Mouse (Mus musculus) lung, embryonic 14.5 days (tissue): ENCODE results near the gene AI854703. TPM values are rescaled to one million over a fixed set of nuclear protein-coding genes. Genes with fewer than 3 reads are reported as not detected.

ENCODE experiments used
- ATAC-seq: fragments of 200-750 bp; cut with Nextera tagmentation; 2 replicates; pipeline ENCODE4 v1.8.0; 2017; ENCODE audit warnings: mild to moderate bottlenecking, moderate TSS enrichment, moderate library complexity; ENCODE audit not compliant: insufficient read depth
- DNase-seq: peaks from one replicate; pipeline ENCODE4 v3.0.0-alpha.2; 2015
- H3K27ac ChIP-seq: fragments of 300-500 bp; sonication (generic); 2 replicates; pipeline ENCODE4 v1.5.1; 2014; ENCODE audit warnings: low read depth, mild to moderate bottlenecking, moderate library complexity
- H3K27me3 ChIP-seq: fragments of 300-500 bp; sonication (generic); 2 replicates; pipeline ENCODE4 v1.6.1; 2014; ENCODE audit warnings: low read length, control low read depth; ENCODE audit not compliant: insufficient read depth
- H3K36me3 ChIP-seq: fragments of 300-500 bp; sonication (generic); 2 replicates; pipeline ENCODE4 v1.6.1; 2014; ENCODE audit warnings: control low read depth; ENCODE audit not compliant: insufficient read depth
- H3K4me1 ChIP-seq: fragments of 300-500 bp; sonication (generic); 2 replicates; pipeline ENCODE4 v1.6.1; 2014; ENCODE audit warnings: antibody characterized with exemption, control low read depth; ENCODE audit not compliant: insufficient read depth
- H3K4me2 ChIP-seq: fragments of 300-500 bp; sonication (generic); 2 replicates; pipeline ENCODE4 v1.6.1; 2014; ENCODE audit warnings: mild to moderate bottlenecking
- H3K4me3 ChIP-seq: fragments of 300-500 bp; sonication (generic); 2 replicates; pipeline ENCODE4 v1.5.1; 2014; ENCODE audit warnings: low read depth, low read length
- H3K9ac ChIP-seq: fragments of 300-500 bp; sonication (generic); 2 replicates; pipeline ENCODE4 v1.6.1; 2014
- H3K9me3 ChIP-seq: fragments of 300-500 bp; sonication (generic); 2 replicates; pipeline ENCODE4 v1.6.1; 2016; ENCODE audit warnings: low read depth, low read length, control low read depth
- CTCF ChIP-seq: IDR thresholded peaks from 2 replicates; pipeline ENCODE4 v1.5.1; 2016; ENCODE audit warnings: antibody characterized with exemption, low read depth
- WGBS: fragments of 180-500 bp; shearing (Covaris S2); extraction: QIAGEN DNeasy Blood & Tissue Kit; methylation state at CpG from one replicate; pipeline ENCODE4 v1.1.7; 2014; 5-methylcytosine and 5-hydroxymethylcytosine counted together
- polyA plus RNA-seq: library from polyadenylated mRNA; unstranded; fragments of >200 nt; fragmentation: Nextera tagmentation; extraction: Ambion mirVana; gene quantifications from 2 replicates; pipeline ENCODE4 v1.2.1, GENCODE M21; 2014

Gene AI854703
- polyA plus RNA-seq, 1 experiment from 2014 or later: 0.34 TPM

DNA sequence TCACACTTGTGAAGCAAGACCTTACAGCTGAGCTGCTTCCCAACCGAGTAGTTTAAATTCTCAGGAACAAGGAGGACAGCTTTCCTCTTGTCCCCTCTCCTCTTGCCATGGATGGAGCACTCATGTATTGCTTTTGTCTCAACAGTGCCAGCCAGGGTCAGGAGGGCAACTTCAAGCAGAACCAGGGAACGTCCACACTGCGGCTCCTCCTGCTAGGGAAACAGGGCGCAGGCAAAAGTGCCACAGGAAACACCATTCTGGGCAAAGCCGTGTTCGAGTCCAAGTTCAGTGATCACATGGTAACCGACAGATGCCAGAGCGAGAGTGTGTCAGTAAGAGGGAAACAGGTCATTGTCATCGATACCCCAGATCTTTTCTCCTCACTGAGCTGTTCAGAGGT is 23.5 kb downstream of the AI854703 start:
- Histone ChIP-seq H3K4me3 (no peak overlapping the region), H3K36me3 (no peaks in the 10 kb centered on the region), H3K9me3 (no peaks in the 10 kb centered on the region), H3K27me3 (no peaks in the 10 kb centered on the region), H3K27ac (no peak overlapping the region), H3K4me2 (no peak overlapping the region), H3K4me1 (no peaks in the 10 kb centered on the region), H3K9ac (no peak overlapping the region)
- WGBS: 80% methylated on average over 9 of the region's 9 CpGs
- TF ChIP-seq CTCF: no peak
- DNase-seq (no peak), ATAC-seq (no peak)

DNA sequence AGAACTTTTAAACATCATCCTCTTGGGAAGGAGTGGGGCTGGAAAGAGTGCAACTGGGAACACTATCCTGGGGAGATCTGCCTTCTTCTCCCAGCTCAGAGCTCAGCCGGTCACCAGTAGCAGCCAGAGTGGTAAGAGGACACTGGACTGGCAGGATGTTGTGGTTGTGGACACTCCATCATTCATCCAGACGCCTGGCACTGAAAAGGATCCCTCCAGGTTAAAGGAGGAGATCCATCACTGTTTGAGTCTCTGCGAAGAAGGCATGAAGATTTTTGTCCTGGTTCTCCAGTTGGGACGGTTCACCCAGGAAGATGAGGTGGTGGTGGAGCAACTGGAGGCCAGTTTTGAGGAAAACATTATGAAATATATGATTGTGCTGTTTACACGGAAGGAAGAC is 32.2 kb downstream of the AI854703 start:
- no peak overlapping the region for H3K27ac ChIP-seq
- H3K9me3 ChIP-seq: no peaks in the 10 kb centered on the region
- no peak for TF ChIP-seq CTCF
- H3K27me3 ChIP-seq: no peaks in the 10 kb centered on the region
- H3K36me3 ChIP-seq: no peaks in the 10 kb centered on the region
- no peak overlapping the region for H3K9ac ChIP-seq
- no peak for ATAC-seq
- no peak overlapping the region for H3K4me2 ChIP-seq
- no peak overlapping the region for H3K4me3 ChIP-seq
- WGBS: 51% methylated on average over 5 of the region's 5 CpGs
- H3K4me1 ChIP-seq: no peaks in the 10 kb centered on the region
- no peak for DNase-seq

DNA sequence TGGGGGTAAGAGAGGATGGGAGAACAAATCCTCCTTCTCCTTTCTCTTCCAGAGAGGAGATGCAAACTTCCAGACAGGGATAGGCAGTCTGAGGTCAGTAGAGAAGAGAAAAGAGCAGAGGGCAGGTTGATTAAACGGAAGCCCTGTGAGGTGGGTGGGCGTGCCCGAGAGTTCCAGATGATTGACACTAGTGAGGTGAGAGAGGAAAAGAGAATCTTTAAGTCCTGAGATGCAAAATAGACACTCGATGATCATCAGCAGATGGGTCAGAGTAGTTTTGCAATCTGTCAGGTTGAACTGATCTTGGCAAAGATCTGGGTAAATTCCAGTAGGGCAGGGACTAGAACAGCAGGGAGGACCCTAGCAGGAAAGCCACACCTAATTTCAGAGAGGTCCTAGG is 38.2 kb downstream of the AI854703 start:
- Histone ChIP-seq H3K4me3 (no peak overlapping the region), H3K4me2 (no peak overlapping the region), H3K4me1 (no peaks in the 10 kb centered on the region), H3K27ac (no peak overlapping the region), H3K36me3 (no peaks in the 10 kb centered on the region), H3K9me3 (no peaks in the 10 kb centered on the region), H3K27me3 (no peaks in the 10 kb centered on the region), H3K9ac (no peak overlapping the region)
- DNase-seq (no peak), ATAC-seq (no peak)
- no peak for TF ChIP-seq CTCF
- WGBS: 76% methylated on average over 4 of the region's 4 CpGs

DNA sequence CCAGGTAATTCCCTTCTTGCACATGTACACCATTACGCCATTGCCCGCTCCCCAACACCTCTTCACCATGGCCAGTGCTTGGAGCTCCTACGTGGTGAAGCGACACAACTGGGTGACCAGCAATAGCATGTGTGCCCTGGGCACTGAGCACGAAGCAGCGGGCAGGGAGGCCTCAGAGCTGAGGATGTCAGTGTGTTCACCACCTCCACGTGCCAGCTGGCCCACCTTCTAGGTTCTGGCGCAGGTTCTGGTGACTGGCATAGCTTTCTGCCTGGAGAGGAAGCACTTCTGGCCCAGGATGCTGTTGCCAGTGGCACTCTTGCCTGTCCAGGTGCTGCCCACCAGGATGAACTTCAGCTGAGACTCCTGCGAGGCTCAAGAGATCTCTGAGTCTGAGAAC is 38.9 kb downstream of the AI854703 start:
- no peaks in the 10 kb centered on the region for H3K27me3 ChIP-seq
- H3K27ac ChIP-seq: no peak overlapping the region
- ATAC-seq: no peak

DNA sequence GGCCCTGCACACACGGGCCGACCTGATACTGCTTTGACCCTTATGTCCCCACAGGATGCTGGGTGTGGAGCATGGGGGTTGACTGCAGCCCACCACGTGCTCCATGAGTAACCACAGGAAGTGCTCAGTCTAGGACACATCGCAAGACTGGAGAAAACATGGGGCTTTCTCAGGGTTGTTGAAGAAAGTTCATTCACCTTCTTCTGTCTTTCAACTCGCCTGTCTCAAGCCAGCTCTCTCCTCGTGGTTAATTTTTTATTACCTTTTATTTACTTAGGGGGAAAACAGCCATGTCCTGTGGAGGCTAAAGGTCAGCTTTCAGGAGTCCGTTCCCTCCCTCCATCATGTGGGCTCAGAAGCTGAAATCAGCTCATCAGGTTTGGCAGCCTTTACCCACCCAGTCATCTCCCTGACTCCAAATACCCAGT is 39.6 kb downstream of the AI854703 start:
- H3K4me2 ChIP-seq: no peak overlapping the region
- TF ChIP-seq CTCF: no peak
- H3K9ac ChIP-seq: no peak overlapping the region
- H3K27me3 ChIP-seq: no peaks in the 10 kb centered on the region
- DNase-seq: no peak
- no peaks in the 10 kb centered on the region for H3K9me3 ChIP-seq
- H3K4me3 ChIP-seq: no peak overlapping the region
- H3K4me1 ChIP-seq: no peaks in the 10 kb centered on the region
- ATAC-seq: no peak
- H3K36me3 ChIP-seq: no peaks in the 10 kb centered on the region
- no peak overlapping the region for H3K27ac ChIP-seq
- 38% methylated on average over 7 of the region's 7 CpGs for WGBS

More for the DNA sequence above, 38.9 kb downstream of the AI854703 start:
- no peak for DNase-seq
- no peak overlapping the region for H3K4me2 ChIP-seq
- TF ChIP-seq CTCF: no peak
- H3K9ac ChIP-seq: no peak overlapping the region
- H3K4me1 ChIP-seq: no peaks in the 10 kb centered on the region
- H3K4me3 ChIP-seq: no peak overlapping the region
- H3K36me3 ChIP-seq: no peaks in the 10 kb centered on the region
- no peaks in the 10 kb centered on the region for H3K9me3 ChIP-seq
- 92% methylated on average over 9 of the region's 9 CpGs for WGBS

DNA sequence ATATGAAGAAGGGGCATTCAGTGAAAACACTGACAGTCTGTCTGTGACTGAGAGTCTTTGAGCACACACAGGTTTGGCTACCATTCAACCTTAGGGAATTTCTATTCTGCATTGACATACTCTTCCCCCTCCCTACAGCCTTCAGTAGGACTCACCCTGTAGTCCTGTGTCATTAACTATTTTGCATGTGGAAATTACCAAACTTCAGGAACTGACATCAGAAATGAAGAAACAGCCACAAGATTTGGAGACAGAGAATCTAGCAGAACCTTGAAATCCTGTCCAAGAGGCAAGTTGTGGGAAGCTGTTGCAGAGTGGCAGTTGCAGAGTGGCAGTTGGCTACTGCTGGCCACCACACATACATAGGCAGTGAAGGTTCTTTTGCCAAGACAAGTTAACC is 41.5 kb downstream of the AI854703 start:
- Histone ChIP-seq H3K36me3 (no peaks in the 10 kb centered on the region), H3K27ac (no peak overlapping the region), H3K4me3 (no peak overlapping the region), H3K9ac (no peak overlapping the region), H3K27me3 (no peaks in the 10 kb centered on the region), H3K4me1 (no peaks in the 10 kb centered on the region), H3K4me2 (no peak overlapping the region), H3K9me3 (no peaks in the 10 kb centered on the region)
- ATAC-seq (no peak), DNase-seq (no peak)
- no peak for TF ChIP-seq CTCF

DNA sequence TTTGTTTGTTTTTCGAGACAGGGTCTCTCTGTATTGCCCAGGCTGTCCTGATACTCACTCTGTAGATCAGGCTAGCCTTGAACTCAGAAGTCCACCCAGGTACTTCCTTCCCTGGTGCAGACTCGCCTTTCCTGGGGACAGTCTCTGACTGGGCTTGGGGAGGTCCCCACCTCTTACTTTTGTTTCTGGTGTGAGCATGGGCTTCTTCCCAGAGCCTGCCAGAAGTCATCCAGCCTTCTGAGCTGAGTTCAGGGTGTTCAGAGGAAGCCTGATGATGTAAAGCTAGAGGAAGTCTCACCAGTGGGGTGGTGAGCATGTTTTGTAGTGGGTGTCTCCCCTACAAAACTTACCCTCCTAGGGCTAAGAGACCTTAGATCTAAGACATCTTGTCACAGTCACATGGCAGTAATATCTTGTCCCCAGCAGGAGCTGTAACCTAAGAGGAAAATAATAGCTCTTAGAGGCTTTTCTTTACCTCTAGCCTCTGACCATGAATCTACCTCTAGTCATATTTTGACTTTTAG is 42.9 kb downstream of the AI854703 start:
- no peak for DNase-seq
- TF ChIP-seq CTCF: no peak
- Histone ChIP-seq H3K9me3 (no peaks in the 10 kb centered on the region), H3K27me3 (no peaks in the 10 kb centered on the region), H3K4me2 (no peak overlapping the region), H3K36me3 (no peaks in the 10 kb centered on the region), H3K9ac (no peak overlapping the region), H3K4me1 (no peaks in the 10 kb centered on the region), H3K27ac (no peak overlapping the region), H3K4me3 (no peak overlapping the region)
- ATAC-seq: no peak
- 67% methylated on average over 2 of the region's 2 CpGs for WGBS
